Mouse (Mus musculus) kidney, embryonic 16.5 days (tissue): ENCODE measurements around the gene Pde3b. TPM values are rescaled to one million over a fixed set of nuclear protein-coding genes. Genes with fewer than 3 reads are reported as not detected.
A peak's percentile ranks its signal among the peaks of the same experiment; 100 is the strongest.
"Not testable (repeated sequence)": the region's sequence is repeated elsewhere in the genome, so short reads cannot be mapped to it uniquely, and the experiment has no call there.

ENCODE experiments used
- ATAC-seq: fragments of 200-750 bp; cut with Nextera tagmentation; 2 replicates; pipeline ENCODE4 v1.8.0; 2017; ENCODE audit warnings: moderate TSS enrichment; ENCODE audit not compliant: low FRiP score, low TSS enrichment
- H3K27ac ChIP-seq: fragments of 300-500 bp; sonication (generic); 2 replicates; pipeline ENCODE4 v1.5.1; 2014; ENCODE audit warnings: low read length
- H3K27me3 ChIP-seq: fragments of 300-500 bp; sonication (generic); 2 replicates; pipeline ENCODE4 v1.6.1; 2014; ENCODE audit warnings: low read length, control low read depth, mixed read lengths; ENCODE audit not compliant: insufficient read depth
- H3K36me3 ChIP-seq: fragments of 300-500 bp; sonication (generic); 2 replicates; pipeline ENCODE4 v1.6.1; 2014; ENCODE audit warnings: low read length, control low read depth, mixed read lengths; ENCODE audit not compliant: insufficient read depth
- H3K4me1 ChIP-seq: fragments of 300-500 bp; sonication (generic); 2 replicates; pipeline ENCODE4 v1.6.1; 2014; ENCODE audit warnings: low read length, control low read depth, mixed read lengths; ENCODE audit not compliant: insufficient read depth
- H3K4me2 ChIP-seq: fragments of 300-500 bp; sonication (generic); replicated peaks from 2 replicates; pipeline ENCODE4 v1.6.1; 2014; ENCODE audit warnings: low read depth, low read length
- H3K4me3 ChIP-seq: fragments of 300-500 bp; sonication (generic); 2 replicates; pipeline ENCODE4 v1.5.1; 2014; ENCODE audit warnings: mild to moderate bottlenecking, low read length
- H3K9ac ChIP-seq: fragments of 300-500 bp; sonication (generic); replicated peaks from 2 replicates; pipeline ENCODE4 v1.6.1; 2014; ENCODE audit warnings: low read length
- H3K9me3 ChIP-seq: fragments of 300-500 bp; sonication (generic); 2 replicates; pipeline ENCODE4 v1.6.1; 2016; ENCODE audit warnings: low read length, control low read depth
- WGBS: fragments of 180-500 bp; shearing (Covaris S2); extraction: QIAGEN DNeasy Blood & Tissue Kit; methylation state at CpG from one replicate; pipeline ENCODE4 v1.1.7; 2014; 5-methylcytosine and 5-hydroxymethylcytosine counted together
- polyA plus RNA-seq: library from polyadenylated mRNA; unstranded; fragments of >200 nt; fragmentation: Nextera tagmentation; extraction: Ambion mirVana; gene quantifications from 2 replicates; pipeline ENCODE4 v1.2.1, GENCODE M21; 2015

Pde3b gene
- polyA plus RNA-seq: 3.2 and 3.5 TPM in 2 replicates

- Histone ChIP-seq H3K4me3 (peak within 1 kb of the TSS; percentile 68), H3K27me3 (no peaks in the 10 kb centered on the region), H3K27ac (peak within 1 kb of the TSS; percentile 75; the same call in 1 of the 2 replicates), H3K4me2 (peak within 1 kb of the TSS; percentile 71), H3K9me3 (0 out of 2 replicates have a peak, but pooled peaks cover 3% of the 10 kb centered on the region), H3K9ac (peak within 1 kb of the TSS; percentile 77), H3K36me3 (no peaks in the 10 kb centered on the region), H3K4me1 (peaks cover 16% of the 10 kb centered on the region)
- WGBS: 2% methylated on average over 58 of the region's 70 CpGs
- ATAC-seq: peak; percentile 89
Observed at GRCm38 (mm10) chr7:114414421-114415335, at the start of gene Pde3b. Pde3b (plus strand) TSS chr7:114415281.

GRCm38 (mm10) chr7:114402130-114402529 lies 13.0 kb upstream of the Pde3b start:
- Histone ChIP-seq H3K9ac (no peak overlapping the region), H3K27me3 (no peaks in the 10 kb centered on the region), H3K9me3 (no peaks in the 10 kb centered on the region), H3K36me3 (no peaks in the 10 kb centered on the region), H3K4me2 (no peak overlapping the region), H3K27ac (no peak overlapping the region), H3K4me3 (no peak overlapping the region), H3K4me1 (no peaks in the 10 kb centered on the region)
- ATAC-seq: no peak
- 90% methylated on average over 3 of the region's 3 CpGs for WGBS

- ATAC-seq: peak; percentile 83
- Histone ChIP-seq H3K27me3 (no peaks in the 10 kb centered on the region), H3K36me3 (no peaks in the 10 kb centered on the region), H3K4me1 (peaks cover 16% of the 10 kb centered on the region), H3K9ac (peak overlapping the region; percentile 77), H3K27ac (peak overlapping the region; percentile 75; the same call in 1 of the 2 replicates), H3K4me2 (peak overlapping the region; percentile 71), H3K4me3 (peak overlapping the region; percentile 68), H3K9me3 (0 out of 2 replicates have a peak, but pooled peaks cover 3% of the 10 kb centered on the region)
- under 1% methylated on average over 81 of the region's 103 CpGs for WGBS
Observed at GRCm38 (mm10) chr7:114415336-114416020, 397 bp downstream of the Pde3b start.

- H3K9ac ChIP-seq: peak overlapping the region; percentile 77
- under 1% methylated on average over 66 of the region's 66 CpGs for WGBS
Observed at GRCm38 (mm10) chr7:114416021-114416845, 1.2 kb downstream of the Pde3b start.

GRCm38 (mm10) chr7:114419331-114419730 lies 4.2 kb downstream of the Pde3b start:
- WGBS: 59% methylated on average over 3 of the region's 3 CpGs

More at GRCm38 (mm10) chr7:114416021-114416845, 1.2 kb downstream of the Pde3b start:
- Histone ChIP-seq H3K36me3 (no peaks in the 10 kb centered on the region), H3K4me2 (peak overlapping the region; percentile 71), H3K4me3 (peak overlapping the region; percentile 68), H3K9me3 (0 out of 2 replicates have a peak, but pooled peaks cover 3% of the 10 kb centered on the region), H3K4me1 (peaks cover 18% of the 10 kb centered on the region), H3K27me3 (no peaks in the 10 kb centered on the region), H3K27ac (peak overlapping the region; percentile 75; the same call in 1 of the 2 replicates)
- ATAC-seq: peak; percentile 64

GRCm38 (mm10) chr7:114420918-114421317 lies 5.8 kb downstream of the Pde3b start:
- Histone ChIP-seq H3K36me3 (no peaks in the 10 kb centered on the region), H3K4me2 (no peak overlapping the region), H3K9ac (no peak overlapping the region), H3K4me3 (no peak overlapping the region), H3K9me3 (no peaks in the 10 kb centered on the region), H3K27me3 (no peaks in the 10 kb centered on the region), H3K4me1 (peaks cover 15% of the 10 kb centered on the region), H3K27ac (no peak overlapping the region)
- no peak for ATAC-seq
- 42% methylated on average over 4 of the region's 4 CpGs for WGBS

More at GRCm38 (mm10) chr7:114419331-114419730, 4.2 kb downstream of the Pde3b start:
- not testable (repeated sequence) for H3K4me3 ChIP-seq, H3K27ac ChIP-seq, H3K9me3 ChIP-seq, H3K9ac ChIP-seq, H3K27me3 ChIP-seq, ATAC-seq, H3K4me2 ChIP-seq, H3K36me3 ChIP-seq
- H3K4me1 ChIP-seq: peaks cover 18% of the 10 kb centered on the region

- H3K4me1 ChIP-seq: peaks cover 8% of the 10 kb centered on the region
- H3K27ac ChIP-seq: no peak overlapping the region
- H3K4me3 ChIP-seq: no peak overlapping the region
- no peaks in the 10 kb centered on the region for H3K27me3 ChIP-seq
- 78% methylated on average over 3 of the region's 3 CpGs for WGBS
- no peak for ATAC-seq
- no peaks in the 10 kb centered on the region for H3K9me3 ChIP-seq
- H3K36me3 ChIP-seq: no peaks in the 10 kb centered on the region
- no peak overlapping the region for H3K9ac ChIP-seq
- H3K4me2 ChIP-seq: no peak overlapping the region
Observed at GRCm38 (mm10) chr7:114422224-114422623, 7.1 kb downstream of the Pde3b start.

- Histone ChIP-seq H3K27ac (no peak overlapping the region), H3K4me3 (no peak overlapping the region), H3K9ac (no peak overlapping the region), H3K36me3 (no peaks in the 10 kb centered on the region), H3K9me3 (no peaks in the 10 kb centered on the region), H3K4me1 (0 out of 2 replicates have a peak, but pooled peaks cover 2% of the 10 kb centered on the region), H3K4me2 (no peak overlapping the region), H3K27me3 (no peaks in the 10 kb centered on the region)
- no peak for ATAC-seq
- 84% methylated on average over 5 of the region's 5 CpGs for whole genome bisulfite sequencing
Observed at GRCm38 (mm10) chr7:114429768-114430167, 14.7 kb downstream of the Pde3b start.

GRCm38 (mm10) chr7:114431966-114432365 lies 16.9 kb downstream of the Pde3b start:
- H3K9me3 ChIP-seq: no peaks in the 10 kb centered on the region
- H3K4me1 ChIP-seq: 0 out of 2 replicates have a peak, but pooled peaks cover 2% of the 10 kb centered on the region
- H3K27ac ChIP-seq: no peak overlapping the region
- H3K4me3 ChIP-seq: no peak overlapping the region
- H3K27me3 ChIP-seq: no peaks in the 10 kb centered on the region
- H3K9ac ChIP-seq: no peak overlapping the region
- no peak for ATAC-seq
- H3K36me3 ChIP-seq: no peaks in the 10 kb centered on the region
- no peak overlapping the region for H3K4me2 ChIP-seq
- 61% methylated on average over 4 of the region's 4 CpGs for WGBS
